Mouse (Mus musculus) megakaryocyte, adult 5-6 weeks (primary cell): ENCODE measurements around the gene Ubxn2a. TPM values are rescaled to one million over a fixed set of nuclear protein-coding genes. Genes with fewer than 3 reads are reported as not detected.

Experiments
- ATAC-seq: 2 replicates; pipeline ENCODE4 v1.8.0; 2016; ENCODE audit warnings: mild to moderate bottlenecking, inconsistent platforms; ENCODE audit not compliant: poor library complexity, severe bottlenecking
- total RNA-seq, 2 experiments: library from RNA; stranded (forward) in 1 of 2; stranded (reverse) in 1 of 2; fragments of 153-499, 151-499 nt in 1 of 2; fragments of 221-1000, 200-1000 nt in 1 of 2; gene quantifications; 2 replicates each; pipeline versions ENCODE4 v1.2.3 to v1.2.4; 2015 to 2017

Ubxn2a gene
- total RNA-seq, 2 experiments from 2014 or later = 9.1 to 18.6 TPM

DNA sequence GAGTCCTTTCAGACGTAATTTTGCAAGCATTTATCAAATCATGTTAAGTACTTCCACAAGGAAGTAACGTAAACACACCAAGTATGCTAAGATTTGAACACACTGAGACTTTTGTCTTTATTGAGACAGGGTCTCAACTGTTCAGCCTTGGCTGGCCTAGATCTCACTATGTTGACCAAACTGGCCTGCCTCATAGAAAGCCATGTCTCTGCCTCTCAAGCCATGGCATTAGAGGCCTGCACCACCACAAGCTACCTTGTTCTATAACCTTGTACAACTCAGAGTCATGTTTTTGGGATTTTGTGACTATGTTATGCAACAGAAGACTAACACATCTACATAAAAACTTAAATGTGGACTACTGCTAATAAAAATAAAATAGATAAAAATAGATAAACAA, 25.4 kb downstream of the Ubxn2a start:
- ATAC-seq = no peak

DNA sequence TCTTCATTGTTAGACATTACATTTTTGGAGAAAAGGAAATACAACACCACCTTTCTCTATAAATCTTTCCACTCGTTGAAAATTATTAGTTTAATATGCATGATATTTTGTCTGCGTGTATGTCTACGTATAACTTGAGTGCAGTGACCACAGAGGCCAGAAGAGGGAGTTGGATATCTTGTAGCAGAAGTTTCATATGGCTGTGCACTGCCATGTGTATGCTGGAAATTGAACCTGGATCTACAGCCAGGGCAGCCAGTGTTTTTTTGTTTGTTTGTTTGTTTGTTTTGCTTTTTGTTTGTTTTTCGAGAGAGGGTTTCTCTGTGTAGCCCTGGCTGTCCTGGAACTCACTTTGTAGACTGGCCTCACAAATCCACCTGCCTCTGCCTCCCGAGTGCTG, 28.5 kb downstream of the Ubxn2a start:
- ATAC-seq = no peak

DNA sequence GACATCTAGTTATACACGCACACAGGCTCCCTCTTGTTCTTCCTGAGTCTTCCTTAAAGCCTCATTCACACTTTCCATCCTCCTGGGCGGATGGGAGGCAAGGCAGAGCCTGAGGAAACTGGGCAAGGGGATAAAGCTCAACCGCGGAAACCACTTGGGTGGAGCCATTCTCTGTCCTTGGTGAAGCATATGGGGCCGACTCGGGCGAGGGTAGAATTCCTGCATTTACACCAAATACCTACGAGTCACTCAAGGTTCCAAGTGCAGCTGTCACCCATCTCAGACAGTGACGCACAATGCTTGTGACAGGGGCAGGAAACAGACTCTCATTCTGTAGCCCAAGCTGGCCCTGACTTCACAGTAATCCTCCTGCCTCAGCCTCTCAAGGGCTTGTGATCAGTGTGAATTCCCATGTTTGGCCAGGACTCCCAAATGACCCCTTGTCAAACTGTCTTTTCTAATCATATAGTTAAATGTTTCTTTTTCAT, 29.2 kb downstream of the Ubxn2a start:
- no peak for ATAC-seq

DNA sequence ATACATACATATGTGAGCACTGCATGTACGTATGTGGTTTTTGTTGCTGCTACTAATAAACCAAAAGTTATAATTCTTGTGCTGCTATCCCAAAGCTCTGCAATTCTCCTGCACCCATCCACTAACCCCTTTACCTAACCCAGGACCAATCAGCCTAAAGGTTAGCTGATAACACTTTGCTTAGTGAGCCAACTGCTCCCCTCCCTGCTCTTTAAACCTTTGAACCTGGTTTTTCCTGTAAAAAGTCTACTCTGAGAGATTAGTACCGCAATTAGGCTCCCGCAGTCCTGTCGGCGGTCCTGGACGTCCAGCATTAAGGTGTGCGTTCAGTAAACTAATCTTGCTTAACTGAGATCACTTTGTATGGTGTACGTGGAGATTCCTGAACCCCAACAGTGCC, 31.9 kb downstream of the Ubxn2a start:
- no peak for ATAC-seq

DNA sequence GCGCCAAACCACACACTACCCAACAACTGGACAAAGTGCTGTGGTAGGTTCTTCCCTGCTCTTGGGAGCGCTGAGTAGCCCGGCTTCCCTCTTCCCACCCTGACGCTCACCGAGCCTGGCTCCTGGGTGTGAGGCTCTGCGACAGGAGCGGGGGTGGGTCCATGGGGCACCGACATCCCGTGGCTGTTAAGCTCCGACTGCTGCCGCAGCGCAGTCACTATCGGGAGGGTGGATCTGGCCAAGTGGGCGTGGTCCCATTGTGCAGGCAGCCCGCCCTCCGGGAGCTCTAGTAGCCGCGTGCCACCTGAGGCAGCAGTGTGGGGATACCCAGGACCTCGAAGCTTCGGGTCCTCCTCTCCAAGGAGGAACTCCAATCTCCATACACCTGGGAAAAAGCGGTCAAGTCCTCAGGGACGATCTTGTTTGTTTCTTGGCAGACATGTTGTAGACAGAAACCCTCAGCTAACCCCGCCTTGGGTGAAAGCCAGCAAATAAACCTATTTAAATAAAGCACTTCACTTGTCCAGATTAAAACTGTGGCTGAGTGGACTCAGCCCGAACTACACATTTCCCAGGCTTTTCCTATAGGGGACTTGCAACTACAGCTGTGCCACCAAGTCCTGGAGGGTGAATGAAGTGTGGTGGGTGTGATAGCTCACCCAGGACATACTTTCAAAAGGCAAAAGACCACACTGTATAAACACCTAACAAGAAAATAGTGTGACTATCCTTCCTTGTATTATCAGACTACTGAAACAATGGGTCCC, 33.2 kb downstream of the Ubxn2a start, which contains the start of gene Mfsd2b:
Gene Mfsd2b (minus strand): TSS at position 199 of the 767 bp plus-strand sequence.
- ATAC-seq = peak; percentile 88

DNA sequence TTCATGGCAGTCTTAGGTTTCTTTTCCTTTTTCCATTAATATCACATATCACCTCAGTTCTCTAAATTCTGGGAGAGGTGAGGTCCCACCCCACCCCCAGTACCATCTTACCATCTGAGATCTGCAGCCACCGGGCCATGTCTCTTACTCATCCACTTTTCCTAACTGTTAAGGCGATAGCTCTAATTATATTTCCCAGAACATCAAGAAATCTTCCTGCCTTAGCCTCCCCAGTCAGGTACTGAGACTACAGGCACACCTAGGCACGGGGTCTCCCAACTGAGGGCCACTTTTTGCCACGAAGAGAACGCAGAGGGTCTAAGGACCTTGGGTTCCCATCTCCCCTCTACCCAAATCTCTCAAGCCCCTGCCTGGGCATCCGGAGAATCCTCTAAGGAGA, 34.0 kb downstream of the Ubxn2a start:
- ATAC-seq = no peak

DNA sequence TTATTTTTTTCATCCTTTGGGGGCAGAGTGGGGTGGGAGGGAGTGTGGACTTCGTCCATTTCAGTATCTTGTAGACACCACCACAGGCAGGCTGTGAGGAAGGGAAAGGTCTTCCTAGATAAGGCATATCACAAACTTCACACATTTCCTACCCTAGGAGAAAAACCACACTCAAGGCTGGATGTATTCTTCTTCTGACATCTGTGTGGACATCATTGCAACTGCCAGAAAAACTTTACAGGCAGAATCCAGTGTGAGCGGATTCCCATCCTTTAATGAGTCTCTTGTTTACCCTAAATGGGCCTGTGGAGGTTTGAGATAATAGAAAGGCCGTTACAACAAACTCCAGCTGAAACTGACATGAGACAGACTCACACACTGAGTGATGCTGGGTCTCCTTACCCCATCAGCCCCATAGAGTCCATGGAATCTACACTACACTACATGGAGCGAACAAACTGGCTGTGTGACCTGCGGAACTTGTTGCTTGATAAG, 34.5 kb downstream of the Ubxn2a start:
- ATAC-seq = 0 out of 2 replicates have a peak, but pooled peaks have one; percentile 35

DNA sequence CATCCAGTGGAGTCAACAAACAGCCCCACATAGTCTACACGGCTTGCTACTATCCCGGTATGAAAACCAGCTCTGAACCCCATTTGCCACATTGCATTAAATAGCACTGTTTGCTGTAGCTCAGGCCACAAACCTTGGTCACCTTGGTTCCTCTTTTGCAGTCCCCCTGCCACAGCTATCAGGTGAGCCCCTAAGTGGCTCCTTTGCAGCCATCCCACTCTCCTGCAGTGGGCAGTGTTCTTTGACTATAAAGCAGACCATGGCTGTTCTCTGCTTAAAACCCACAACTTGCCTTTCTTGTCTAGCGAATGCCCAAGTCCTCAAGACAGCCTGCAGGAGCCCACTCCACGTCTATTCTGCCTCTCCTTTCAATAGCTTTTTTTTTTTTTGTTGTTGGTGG, 35.2 kb downstream of the Ubxn2a start:
- ATAC-seq = no peak

DNA sequence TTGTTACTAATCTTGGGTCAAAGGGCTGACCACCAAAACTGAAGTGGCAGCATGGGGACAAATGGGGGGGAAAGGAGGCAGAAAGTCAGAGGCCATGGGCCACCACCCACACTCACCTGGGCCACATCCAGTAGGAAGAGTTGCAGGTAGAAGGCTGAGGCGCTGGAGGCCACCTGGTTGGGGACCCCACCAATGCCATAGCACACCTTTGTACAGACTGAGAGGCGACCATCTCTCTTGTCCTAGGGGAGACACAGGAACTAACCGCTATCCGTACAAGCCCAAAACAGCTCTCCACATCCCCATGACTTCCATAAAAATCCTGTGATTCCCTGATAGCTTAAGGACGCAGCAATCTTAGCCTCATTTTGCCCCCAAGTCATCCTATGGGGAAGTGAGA, 36.2 kb downstream of the Ubxn2a start:
- no peak for ATAC-seq

DNA sequence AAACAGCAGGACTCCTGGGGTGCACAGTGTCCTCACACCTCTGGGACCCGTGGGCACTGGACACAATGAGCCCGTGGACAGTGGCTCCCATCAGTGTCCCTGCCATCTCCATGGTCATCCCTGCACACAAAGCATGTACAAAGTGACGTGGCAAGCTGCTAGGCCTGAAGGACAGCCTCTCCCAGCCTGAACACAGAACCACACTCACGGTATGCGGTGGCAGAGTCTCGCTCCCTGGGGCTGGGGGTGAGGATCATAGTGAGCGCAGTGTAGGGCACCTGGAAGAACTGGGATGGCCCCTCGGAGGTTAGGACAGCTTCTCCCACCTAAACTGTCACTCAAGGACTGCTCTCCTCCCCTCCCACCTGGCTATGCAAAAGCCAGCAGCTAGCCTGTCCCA, 38.6 kb downstream of the Ubxn2a start:
- no peak for ATAC-seq

DNA sequence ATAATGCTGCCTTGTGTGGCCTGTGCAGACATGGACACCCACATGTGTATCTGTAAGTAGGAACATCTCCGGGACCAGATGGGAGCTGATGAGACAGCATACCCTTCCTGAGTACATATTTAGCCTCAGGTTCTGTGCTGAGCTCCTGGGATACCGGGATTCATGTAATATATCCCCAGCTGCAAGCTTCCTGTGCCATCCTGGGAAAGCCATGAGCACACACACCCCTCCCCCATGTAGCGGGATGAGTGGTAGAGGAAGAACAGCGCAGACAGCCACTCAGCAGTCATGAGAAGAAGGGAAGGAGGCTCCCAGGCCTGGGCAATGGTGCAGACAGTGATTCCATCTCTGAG, 43.2 kb downstream of the Ubxn2a start:
- ATAC-seq = no peak

DNA sequence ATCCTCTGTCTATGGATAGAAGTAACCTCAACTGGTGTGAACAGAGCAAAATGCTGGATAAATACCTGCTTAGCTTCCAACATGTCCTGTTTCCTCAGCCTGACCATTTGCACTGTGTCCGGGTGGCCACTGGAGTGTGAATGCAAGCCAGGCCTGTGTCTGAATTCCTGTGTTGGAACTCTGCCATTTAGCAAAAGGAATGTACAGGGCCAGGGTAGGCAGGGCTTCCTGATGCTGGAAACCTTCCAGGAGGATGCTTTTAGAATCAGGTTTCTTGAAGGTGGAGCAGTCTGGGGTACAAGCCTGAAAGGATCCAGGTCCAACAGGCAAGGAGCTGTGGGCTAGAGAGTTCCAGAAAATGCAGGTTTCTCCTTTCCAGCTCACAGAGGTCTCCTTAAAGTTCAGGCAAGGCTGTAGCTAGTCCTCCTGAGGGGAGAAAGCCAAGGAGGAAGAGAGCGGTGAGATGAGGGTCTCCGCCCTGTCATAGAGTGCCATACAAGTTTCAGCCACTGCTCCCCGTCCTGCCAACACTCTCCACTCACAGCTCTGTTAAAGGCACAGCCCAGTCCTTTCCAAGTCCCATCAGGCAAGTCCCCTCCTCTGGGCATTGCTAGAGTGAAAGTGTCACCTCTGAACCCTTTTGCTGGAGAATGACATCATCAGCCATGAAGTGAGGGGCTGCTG, 43.7 kb downstream of the Ubxn2a start:
- ATAC-seq = no peak

DNA sequence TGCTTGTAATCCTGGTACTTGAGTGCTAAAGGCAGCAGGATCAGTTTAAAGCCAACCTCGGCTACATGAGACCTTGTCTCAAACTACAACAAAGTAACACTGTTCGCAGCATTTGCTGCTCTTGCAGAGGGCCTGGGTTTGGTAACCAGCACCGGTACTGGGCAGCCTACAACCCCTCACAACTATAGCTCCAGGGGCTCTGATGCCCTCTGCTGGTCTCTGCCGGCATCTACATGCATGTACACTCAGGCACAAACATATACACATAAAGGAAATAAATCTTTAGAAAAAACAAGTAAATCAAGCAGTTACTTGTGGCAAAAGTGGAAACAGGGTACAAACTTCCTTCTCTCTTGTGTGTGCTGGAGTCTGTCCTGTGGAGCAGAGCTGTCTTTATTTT, 44.8 kb downstream of the Ubxn2a start:
- no peak for ATAC-seq

DNA sequence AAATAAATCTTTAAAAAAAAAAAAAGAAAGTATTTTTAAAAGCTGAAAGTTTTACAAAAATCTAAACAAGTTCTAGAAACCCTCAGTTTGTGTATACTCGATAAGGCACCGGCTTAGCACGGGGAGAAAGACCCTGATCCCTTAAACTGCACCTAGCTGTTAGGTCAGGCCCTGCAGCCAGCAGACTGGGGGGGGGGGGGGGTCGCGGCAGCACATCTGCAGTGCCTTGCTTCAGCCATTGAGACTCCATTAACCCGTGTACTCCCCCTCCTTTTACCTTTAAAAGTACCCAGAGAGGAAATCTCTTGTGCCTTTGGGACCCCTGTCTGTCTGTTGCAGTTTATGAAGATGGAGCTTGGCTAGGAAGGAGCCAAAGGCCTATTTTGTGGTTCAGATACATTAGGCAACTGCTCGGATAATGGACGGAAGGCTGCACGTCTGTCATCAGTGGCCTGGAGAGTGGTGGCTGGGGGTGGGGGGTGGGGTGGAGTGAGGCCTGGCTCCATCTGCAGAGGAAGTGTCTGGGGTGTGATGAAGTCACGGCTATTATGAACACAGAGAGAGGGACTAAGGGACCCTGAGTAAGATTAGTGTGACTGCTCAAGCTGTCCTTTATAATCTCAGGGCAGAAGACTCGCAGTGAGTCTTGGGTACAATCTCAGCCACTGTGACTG, 48.1 kb downstream of the Ubxn2a start:
- ATAC-seq = no peak

DNA sequence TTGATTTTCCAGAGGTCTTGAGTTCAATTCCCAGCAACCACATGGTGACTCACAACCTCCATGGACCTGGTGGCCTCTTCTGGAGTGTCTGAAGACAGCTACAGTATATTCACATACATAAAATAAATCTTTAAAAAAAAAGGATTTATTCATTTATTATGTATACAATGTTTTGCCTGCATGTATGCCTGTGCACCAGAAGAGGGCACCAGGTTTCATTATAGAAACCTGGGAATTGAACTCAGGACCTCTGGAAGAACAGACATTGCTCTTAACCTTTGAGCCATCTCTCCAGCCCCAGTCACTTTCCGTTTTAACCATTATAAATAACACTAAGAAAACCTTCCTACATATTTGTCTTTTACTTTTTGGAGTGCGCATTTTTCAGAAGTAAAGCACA, 50.7 kb downstream of the Ubxn2a start:
- no peak for ATAC-seq

DNA sequence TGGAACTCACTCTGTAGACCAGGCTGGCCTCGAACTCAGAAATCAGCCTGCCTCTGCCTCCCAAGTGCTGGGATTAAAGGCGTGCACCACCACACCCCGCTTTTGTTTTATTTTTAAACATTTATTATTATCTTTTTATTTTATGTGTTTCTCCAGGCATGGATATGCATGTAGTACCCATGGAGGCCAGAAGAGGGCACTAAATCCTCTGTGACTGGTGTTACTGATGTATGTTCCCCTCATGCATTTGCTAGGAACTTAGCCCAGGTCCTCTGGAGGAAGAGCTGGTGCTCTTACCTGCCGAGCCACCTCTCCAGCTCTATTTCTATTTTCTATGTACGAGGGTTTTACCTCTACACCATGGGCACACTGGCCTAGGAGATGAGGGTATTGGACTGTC, 51.3 kb downstream of the Ubxn2a start:
- peak; percentile 35; the same call in 1 of the 2 replicates for ATAC-seq

DNA sequence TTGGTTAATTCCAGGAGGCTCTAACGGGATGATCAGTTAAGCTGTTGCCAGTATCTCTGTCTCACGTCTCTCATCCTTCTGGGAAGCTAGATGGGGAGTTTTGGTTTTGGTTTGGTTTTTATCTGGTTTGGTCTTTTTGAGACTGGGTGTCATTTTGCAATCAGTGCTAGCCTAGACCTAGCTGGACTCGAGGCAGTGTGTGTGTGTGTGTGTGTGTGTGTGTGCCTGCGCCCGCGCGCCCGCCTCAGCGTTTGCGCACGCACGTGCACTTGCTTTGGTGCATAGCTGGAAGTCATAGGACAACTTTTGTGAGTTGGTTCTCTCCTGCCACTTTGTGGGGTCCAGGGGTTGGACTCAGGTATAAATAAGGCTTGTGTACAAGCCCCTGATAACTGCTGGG, 63.8 kb downstream of the Ubxn2a start:
- peak; percentile 51 for ATAC-seq

DNA sequence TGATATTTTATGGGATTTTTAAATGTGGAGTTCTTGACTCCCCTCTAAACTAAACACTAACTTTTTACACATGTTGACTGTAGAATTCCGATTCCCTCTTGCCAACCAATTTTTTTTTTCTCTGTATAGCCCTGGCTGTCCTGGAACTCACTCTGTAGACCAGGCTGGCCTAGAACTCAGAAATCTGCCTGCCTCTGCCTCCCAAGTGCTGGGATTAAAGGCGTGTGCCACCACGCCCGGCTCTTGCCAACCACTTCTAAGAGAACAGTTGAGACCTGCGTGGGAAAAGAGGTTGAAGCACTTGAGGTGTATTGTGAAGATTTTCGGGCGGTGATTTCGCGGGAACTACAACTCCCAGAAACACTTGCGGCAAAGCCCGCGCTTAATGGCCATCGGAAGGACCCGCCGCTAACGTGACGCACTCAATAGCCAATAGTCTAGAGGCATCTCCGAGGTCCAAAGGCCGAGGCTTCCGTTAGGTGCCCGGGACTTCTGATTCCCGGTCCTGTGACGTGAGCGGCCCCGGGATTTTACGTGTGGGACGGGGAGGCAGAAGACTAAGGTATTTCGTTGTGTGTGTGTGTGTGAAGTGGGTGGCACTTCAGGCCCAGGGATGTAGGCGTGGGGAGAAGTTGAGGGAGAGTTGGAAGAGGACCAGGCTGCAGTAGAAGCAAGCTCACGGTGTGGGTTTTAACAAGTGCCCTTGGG, 64.5 kb downstream of the Ubxn2a start, which contains the start of gene Wdcp:
Gene Wdcp (plus strand): TSS at position 414 of the 708 bp plus-strand sequence.
- peak; percentile 90 for ATAC-seq

DNA sequence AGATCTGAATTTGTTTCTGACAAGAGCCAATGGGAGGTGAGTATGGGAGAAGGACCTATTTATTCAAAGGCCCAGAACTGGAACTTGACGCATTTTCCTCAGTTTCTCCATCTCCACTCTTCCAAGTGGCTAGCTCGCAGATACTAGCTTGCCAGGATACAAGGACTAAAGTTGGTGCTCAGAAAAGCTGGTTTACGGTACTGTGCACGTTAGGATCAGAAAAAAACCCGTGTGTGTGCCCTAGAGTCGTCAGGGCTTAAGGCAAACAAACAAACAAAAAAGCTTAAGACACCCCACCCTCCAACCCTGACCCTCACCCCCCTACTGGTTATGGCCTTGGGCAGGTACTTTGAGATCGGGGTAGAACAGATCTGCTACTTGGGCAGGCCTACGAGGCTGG, 65.0 kb downstream of the Ubxn2a start:
- no peak for ATAC-seq

DNA sequence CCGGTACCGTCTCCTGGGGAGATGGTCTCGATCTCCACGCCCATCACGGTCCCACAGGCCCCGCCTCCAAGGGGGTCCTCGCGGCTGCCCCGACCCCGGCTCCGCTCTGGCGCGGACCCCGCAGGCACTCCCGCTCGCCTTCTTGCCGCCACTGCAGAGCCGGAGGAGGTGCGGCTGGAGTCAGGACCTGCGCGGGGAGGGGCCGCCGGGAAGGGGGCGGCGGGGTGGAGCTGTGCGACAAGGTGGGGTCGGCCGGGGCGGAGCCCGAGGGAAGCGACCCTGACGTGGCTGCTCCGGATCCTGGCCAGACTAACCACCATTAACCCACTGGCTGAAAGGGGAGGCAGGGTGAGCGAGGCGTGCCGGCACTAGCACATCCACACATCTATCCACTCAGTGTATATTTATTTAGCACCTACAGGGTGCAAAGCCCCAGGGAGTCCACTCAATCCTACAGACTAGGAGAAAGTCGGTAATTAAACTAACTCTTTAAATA, 66.1 kb downstream of the Ubxn2a start, which contains the start of gene Fkbp1b:
Gene Fkbp1b (minus strand): TSS at position 200 of the 496 bp plus-strand sequence.
- peak; percentile 22 for ATAC-seq
